26 mouse cellular contexts compared by ENCODE assay signal in the genomic region with DNA sequence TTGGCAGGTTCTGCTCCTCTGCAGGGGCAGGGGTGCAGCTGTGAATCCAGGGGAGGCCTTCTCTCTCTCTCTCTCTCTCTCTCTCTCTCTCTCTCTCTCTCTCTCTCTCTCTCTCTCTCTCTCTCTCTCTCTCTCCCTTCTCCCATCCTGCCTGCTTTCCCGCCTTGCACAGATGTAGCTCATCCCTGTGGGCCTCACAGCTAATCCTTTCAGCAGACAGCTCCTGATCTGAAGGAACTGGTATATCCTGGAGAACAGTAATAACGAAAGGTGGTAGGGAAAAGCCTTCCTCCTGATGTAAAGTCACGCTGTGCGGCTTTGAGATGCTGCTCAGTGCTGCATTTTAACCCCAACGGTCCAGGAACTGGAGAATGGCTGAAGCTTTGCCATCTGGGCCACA. TPM values are rescaled to one million over a fixed set of nuclear protein-coding genes. Genes with fewer than 3 reads are reported as not detected.
DNase-seq lines count a peak whose midpoint lies in the region; ATAC-seq and TF ChIP-seq lines count a peak whose summit lies in the region.
"Had no signal": no experiment of that assay in that cellular context is flagged by ENCODE, and none has a peak within 500 bp of the region (broad histone marks: within the 10 kb centered on the region; RNA-seq: fewer than 3 reads in every experiment).

No protein-coding gene starts in this region.

- H3K4me3 ChIP-seq in hindbrain, embryonic 15.5 days, result no peak overlapping the region
- no peak overlapping the region for H3K4me3 ChIP-seq in hindbrain, embryonic 12.5 days
- no peak overlapping the region for H3K4me3 ChIP-seq in midbrain, embryonic 12.5 days
- no peak overlapping the region for H3K4me3 ChIP-seq in midbrain, postnatal 0 days (ENCODE audit: low read depth, low read length)
- H3K4me3 ChIP-seq: embryonic facial prominence, embryonic 12.5 days; erythroblast, embryonic 14.5 days; forebrain, embryonic 13.5 days; heart, embryonic 10.5 days; heart, embryonic 15.5 days; intestine, embryonic 15.5 days; liver, embryonic 15.5 days; stomach, embryonic 15.5 days had no signal

- H3K4me2 ChIP-seq in hindbrain, embryonic 15.5 days, result no peak overlapping the region
- no peak overlapping the region for H3K4me2 ChIP-seq in hindbrain, embryonic 12.5 days (replicated peaks)
- no peak overlapping the region for H3K4me2 ChIP-seq in midbrain, embryonic 12.5 days (replicated peaks)
- H3K4me2 ChIP-seq in midbrain, postnatal 0 days (ENCODE audit: low read depth, low read length, poor library complexity, severe bottlenecking), result no peak overlapping the region
- H3K4me2 ChIP-seq: embryonic facial prominence, embryonic 12.5 days; forebrain, embryonic 13.5 days; heart, embryonic 15.5 days; intestine, embryonic 15.5 days; liver, embryonic 15.5 days; lung, embryonic 14.5 days; stomach, embryonic 15.5 days had no signal

- peak overlapping the region; percentile 34; the same call in 1 of the 2 replicates for H3K27ac ChIP-seq in hindbrain, embryonic 15.5 days (replicated peaks)
- no peak overlapping the region for H3K27ac ChIP-seq in hindbrain, embryonic 12.5 days
- peak overlapping the region; percentile 22; the same call in 1 of the 2 replicates for H3K27ac ChIP-seq in midbrain, embryonic 12.5 days (replicated peaks)
- H3K27ac ChIP-seq in midbrain, postnatal 0 days (ENCODE audit: low read depth, low read length), result no peak overlapping the region
- H3K27ac ChIP-seq: embryonic facial prominence, embryonic 12.5 days; forebrain, embryonic 13.5 days; heart, embryonic 10.5 days; heart, embryonic 15.5 days; intestine, embryonic 15.5 days; kidney, postnatal 0 days; liver, embryonic 15.5 days; stomach, embryonic 15.5 days had no signal

- DNase-seq in retina, postnatal 1 day, result peak; percentile 51
- DNase-seq in retina, embryonic 14.5 days (ENCODE audit: low spot score), result no peak
- DNase-seq in midbrain, postnatal 0 days (ENCODE audit: low spot score), result no peak
- no peak for DNase-seq in cerebellum, postnatal 10 days
- DNase-seq: adrenal gland, postnatal 25 days; cerebellum, adult 18-20 months; cerebellum, postnatal 14 days; gastrocnemius, postnatal 25 days; heart, adult 11 months; kidney, adult 2 months; lung, embryonic 14.5 days; right cerebral cortex, postnatal 14 days had no signal

- WGBS in hindbrain, embryonic 15.5 days, result 39% methylated on average over 5 of the region's 5 CpGs
- 35% methylated on average over 5 of the region's 5 CpGs for WGBS in hindbrain, embryonic 12.5 days
- whole genome bisulfite sequencing in midbrain, embryonic 12.5 days, result 31% methylated on average over 5 of the region's 5 CpGs
- 20% methylated on average over 5 of the region's 5 CpGs for WGBS in midbrain, postnatal 0 days

- H3K27me3 ChIP-seq in hindbrain, embryonic 15.5 days, result no peaks in the 10 kb centered on the region
- H3K27me3 ChIP-seq in hindbrain, embryonic 12.5 days, result no peaks in the 10 kb centered on the region
- no peaks in the 10 kb centered on the region for H3K27me3 ChIP-seq in midbrain, embryonic 12.5 days
- H3K27me3 ChIP-seq in midbrain, postnatal 0 days (ENCODE audit: insufficient read depth, low read length), result no peaks in the 10 kb centered on the region
- H3K27me3 ChIP-seq: embryonic facial prominence, embryonic 12.5 days; forebrain, embryonic 13.5 days; heart, embryonic 15.5 days; intestine, embryonic 15.5 days; liver, embryonic 15.5 days; stomach, embryonic 15.5 days had no signal

- H3K9ac ChIP-seq in hindbrain, embryonic 15.5 days, result no peak overlapping the region
- H3K9ac ChIP-seq in hindbrain, embryonic 12.5 days, result no peak overlapping the region
- H3K9ac ChIP-seq in midbrain, embryonic 12.5 days (replicated peaks), result no peak overlapping the region
- no peak overlapping the region for H3K9ac ChIP-seq in midbrain, postnatal 0 days (replicated peaks; ENCODE audit: low read length, poor library complexity, severe bottlenecking)
- H3K9ac ChIP-seq: embryonic facial prominence, embryonic 12.5 days; forebrain, embryonic 13.5 days; heart, embryonic 15.5 days; intestine, embryonic 15.5 days; liver, embryonic 15.5 days; lung, embryonic 14.5 days; stomach, embryonic 15.5 days had no signal

- 0 out of 2 replicates have a peak, but pooled peaks have one; percentile 28 for ATAC-seq in hindbrain, embryonic 15.5 days (ENCODE audit: low FRiP score, low read depth)
- no peak for ATAC-seq in hindbrain, embryonic 12.5 days (ENCODE audit: low FRiP score)
- no peak for ATAC-seq in midbrain, embryonic 12.5 days (ENCODE audit: low FRiP score, low read depth)
- ATAC-seq in midbrain, postnatal 0 days (ENCODE audit: low FRiP score), result peak; percentile 59; the same call in 1 of the 2 replicates
- no peak; the same call in 1 of the 2 replicates for ATAC-seq in frontal cortex, adult (ENCODE audit: low TSS enrichment)
- ATAC-seq: CD4-positive, CD25-positive, alpha-beta regulatory T cell, adult 4 months; forebrain, embryonic 13.5 days; intestine, embryonic 15.5 days had no signal

- no peaks in the 10 kb centered on the region for H3K9me3 ChIP-seq in hindbrain, embryonic 15.5 days
- no peaks in the 10 kb centered on the region for H3K9me3 ChIP-seq in hindbrain, embryonic 12.5 days (replicated peaks)
- H3K9me3 ChIP-seq in midbrain, embryonic 12.5 days, result no peaks in the 10 kb centered on the region
- H3K9me3 ChIP-seq in midbrain, postnatal 0 days (ENCODE audit: low read length), result no peaks in the 10 kb centered on the region
- H3K9me3 ChIP-seq: embryonic facial prominence, embryonic 12.5 days; forebrain, embryonic 13.5 days; heart, embryonic 10.5 days; heart, embryonic 15.5 days; intestine, embryonic 15.5 days; liver, embryonic 15.5 days; stomach, embryonic 15.5 days had no signal

- peaks cover 28% of the 10 kb centered on the region for H3K36me3 ChIP-seq in hindbrain, embryonic 15.5 days
- peaks cover 30% of the 10 kb centered on the region for H3K36me3 ChIP-seq in hindbrain, embryonic 12.5 days
- peaks cover 21% of the 10 kb centered on the region for H3K36me3 ChIP-seq in midbrain, embryonic 12.5 days
- peaks cover 16% of the 10 kb centered on the region for H3K36me3 ChIP-seq in midbrain, postnatal 0 days (ENCODE audit: insufficient read depth, low read length)

- H3K4me1 ChIP-seq in hindbrain, embryonic 15.5 days (replicated peaks), result no peaks in the 10 kb centered on the region
- H3K4me1 ChIP-seq in hindbrain, embryonic 12.5 days, result peaks cover 6% of the 10 kb centered on the region
- no peaks in the 10 kb centered on the region for H3K4me1 ChIP-seq in midbrain, embryonic 12.5 days
- no peaks in the 10 kb centered on the region for H3K4me1 ChIP-seq in midbrain, postnatal 0 days (ENCODE audit: insufficient read depth, low read length)
- H3K4me1 ChIP-seq: forebrain, embryonic 13.5 days; intestine, embryonic 15.5 days; stomach, embryonic 15.5 days had no signal

- no peak for TF ChIP-seq CTCF in midbrain, postnatal 0 days (IDR thresholded peaks at IDR 0.05)

RNA-seq across cellular contexts. Expression of gene Actr2, which starts 58.1 kb away (rescaled TPM):
- 151 and 156 TPM in 2 replicates for polyA plus RNA-seq in hindbrain, embryonic 15.5 days (2015; fragmentation: Nextera tagmentation; extraction: Ambion mirVana)
- 153 and 160 TPM in 2 replicates for polyA plus RNA-seq in hindbrain, embryonic 12.5 days (2016; fragmentation: Nextera tagmentation; extraction: Ambion mirVana)
- polyA plus RNA-seq in midbrain, embryonic 12.5 days (2016; fragmentation: Nextera tagmentation; extraction: Ambion mirVana), result 141 and 151 TPM in 2 replicates
- total RNA-seq in midbrain, postnatal 0 days (2014; rRNA removed), result 70.4 and 77.0 TPM in 2 replicates
- polyA plus RNA-seq in midbrain, postnatal 0 days (2015; fragmentation: Nextera tagmentation; extraction: Ambion mirVana), result 169 and 193 TPM in 2 replicates

Comparison
In these comparisons a context has a peak if more than half of its experiments do, and no peak if none do; other contexts are left out.
1. ATAC-seq: peak in hindbrain, embryonic 15.5 days (single experiment) and midbrain, postnatal 0 days (single experiment); none in hindbrain, embryonic 12.5 days (single experiment), midbrain, embryonic 12.5 days (single experiment) and frontal cortex, adult (single experiment).
2. H3K27ac ChIP-seq: peak in hindbrain, embryonic 15.5 days (single experiment) and midbrain, embryonic 12.5 days (single experiment); none in hindbrain, embryonic 12.5 days (single experiment) and midbrain, postnatal 0 days (single experiment).